Mouse (Mus musculus) midbrain, embryonic 16.5 days (tissue): ENCODE results near the gene Tnpo3. TPM values are rescaled to one million over a fixed set of nuclear protein-coding genes. Genes with fewer than 3 reads are reported as not detected.
A peak's percentile ranks its signal among the peaks of the same experiment; 100 is the strongest.

ENCODE experiments used
- ATAC-seq: fragments of 200-750 bp; cut with Nextera tagmentation; 2 replicates; pipeline ENCODE4 v1.8.0; 2017; ENCODE audit warnings: moderate TSS enrichment
- H3K27ac ChIP-seq: fragments of 300-500 bp; sonication (generic); 2 replicates; pipeline ENCODE4 v1.5.1; 2014; ENCODE audit warnings: mild to moderate bottlenecking, low read length, mixed read lengths
- H3K27me3 ChIP-seq: fragments of 300-500 bp; sonication (generic); 2 replicates; pipeline ENCODE4 v1.6.1; 2014; ENCODE audit warnings: low read depth, low read length, mixed read lengths; ENCODE audit not compliant: control insufficient read depth, insufficient read depth
- H3K36me3 ChIP-seq: fragments of 300-500 bp; sonication (generic); 2 replicates; pipeline ENCODE4 v1.6.1; 2014; ENCODE audit warnings: mild to moderate bottlenecking, low read length, moderate library complexity, mixed read lengths; ENCODE audit not compliant: control insufficient read depth, insufficient read depth
- H3K4me1 ChIP-seq: fragments of 300-500 bp; sonication (generic); 2 replicates; pipeline ENCODE4 v1.6.1; 2014; ENCODE audit warnings: mild to moderate bottlenecking, low read length, mixed read lengths; ENCODE audit not compliant: control insufficient read depth, insufficient read depth
- H3K4me2 ChIP-seq: fragments of 300-500 bp; sonication (generic); 2 replicates; pipeline ENCODE4 v1.6.1; 2014; ENCODE audit warnings: mild to moderate bottlenecking, low read length, mixed read lengths
- H3K4me3 ChIP-seq: fragments of 300-500 bp; sonication (generic); 2 replicates; pipeline ENCODE4 v1.5.1; 2014; ENCODE audit warnings: low read depth, mild to moderate bottlenecking, low read length, moderate library complexity, mixed read lengths
- H3K9ac ChIP-seq: fragments of 300-500 bp; sonication (generic); 2 replicates; pipeline ENCODE4 v1.6.1; 2014; ENCODE audit warnings: low read depth, low read length, mixed read lengths
- H3K9me3 ChIP-seq: fragments of 300-500 bp; sonication (generic); replicated peaks from 2 replicates; pipeline ENCODE4 v1.6.1; 2014; ENCODE audit warnings: mild to moderate bottlenecking, low read length, mixed read lengths; ENCODE audit not compliant: control insufficient read depth, poor library complexity, severe bottlenecking
- WGBS: fragments of 180-500 bp; shearing (Covaris S2); extraction: QIAGEN DNeasy Blood & Tissue Kit; methylation state at CpG from one replicate; pipeline ENCODE4 v1.1.7; 2014; 5-methylcytosine and 5-hydroxymethylcytosine counted together
- polyA plus RNA-seq: library from polyadenylated mRNA; unstranded; fragments of >200 nt; fragmentation: Nextera tagmentation; extraction: Ambion mirVana; gene quantifications from 2 replicates; pipeline ENCODE4 v1.2.1, GENCODE M21; 2015

The Tnpo3 gene
- polyA plus RNA-seq, 1 experiment from 2014 or later: 92.5 TPM

- H3K9ac ChIP-seq: no peak overlapping the region
- no peak overlapping the region for H3K27ac ChIP-seq
- no peak overlapping the region for H3K4me3 ChIP-seq
- H3K4me1 ChIP-seq: peaks cover 10% of the 10 kb centered on the region
- no peak overlapping the region for H3K4me2 ChIP-seq
- peaks cover 20% of the 10 kb centered on the region for H3K27me3 ChIP-seq
- H3K9me3 ChIP-seq: no peaks in the 10 kb centered on the region
- no peaks in the 10 kb centered on the region for H3K36me3 ChIP-seq
- ATAC-seq: no peak
- 65% methylated on average over 6 of the region's 6 CpGs for WGBS
Measured at GRCm38 (mm10) chr6:29525256-29525655, 84.4 kb downstream of the Tnpo3 start.

- ATAC-seq: no peak
- no peaks in the 10 kb centered on the region for H3K9me3 ChIP-seq
- no peaks in the 10 kb centered on the region for H3K36me3 ChIP-seq
- H3K27ac ChIP-seq: no peak overlapping the region
- peaks cover 16% of the 10 kb centered on the region for H3K27me3 ChIP-seq
- H3K4me3 ChIP-seq: no peak overlapping the region
- WGBS: 75% methylated on average over 6 of the region's 6 CpGs
- no peak overlapping the region for H3K9ac ChIP-seq
- no peak overlapping the region for H3K4me2 ChIP-seq
- H3K4me1 ChIP-seq: peaks cover 10% of the 10 kb centered on the region
Measured at GRCm38 (mm10) chr6:29524034-29524489, 85.6 kb downstream of the Tnpo3 start.

- 78% methylated on average over 12 of the region's 12 CpGs for WGBS
- Histone ChIP-seq H3K27ac (no peak overlapping the region), H3K27me3 (peaks cover 11% of the 10 kb centered on the region), H3K4me3 (no peak overlapping the region), H3K4me1 (peaks cover 10% of the 10 kb centered on the region), H3K4me2 (no peak overlapping the region), H3K36me3 (no peaks in the 10 kb centered on the region), H3K9ac (no peak overlapping the region), H3K9me3 (no peaks in the 10 kb centered on the region)
- no peak for ATAC-seq
Measured at GRCm38 (mm10) chr6:29523301-29524033, 86.2 kb downstream of the Tnpo3 start.

- H3K27ac ChIP-seq: no peak overlapping the region
- no peak overlapping the region for H3K4me3 ChIP-seq
- no peak overlapping the region for H3K4me2 ChIP-seq
- no peak overlapping the region for H3K9ac ChIP-seq
- 79% methylated on average over 6 of the region's 6 CpGs for WGBS
- ATAC-seq: no peak
- H3K9me3 ChIP-seq: no peaks in the 10 kb centered on the region
- H3K36me3 ChIP-seq: no peaks in the 10 kb centered on the region
- H3K27me3 ChIP-seq: peaks cover 4% of the 10 kb centered on the region
- peaks cover 10% of the 10 kb centered on the region for H3K4me1 ChIP-seq
Measured at GRCm38 (mm10) chr6:29522626-29523300, 86.9 kb downstream of the Tnpo3 start.

GRCm38 (mm10) chr6:29517139-29517538 is 92.5 kb downstream of the Tnpo3 start:
- H3K36me3 ChIP-seq: no peaks in the 10 kb centered on the region
- H3K4me3 ChIP-seq: no peak overlapping the region
- no peak for ATAC-seq
- H3K27me3 ChIP-seq: no peaks in the 10 kb centered on the region
- H3K4me2 ChIP-seq: no peak overlapping the region
- no peak overlapping the region for H3K9ac ChIP-seq
- no peaks in the 10 kb centered on the region for H3K9me3 ChIP-seq
- WGBS: 8% methylated on average over 5 of the region's 5 CpGs
- 0 out of 2 replicates have a peak, but pooled peaks cover 2% of the 10 kb centered on the region for H3K4me1 ChIP-seq
- no peak overlapping the region for H3K27ac ChIP-seq

- peak overlapping the region; percentile 35 for H3K4me2 ChIP-seq
- peaks cover 2% of the 10 kb centered on the region; the same call in 1 of the 2 replicates for H3K27me3 ChIP-seq
- 0 out of 2 replicates have a peak, but pooled peaks cover 2% of the 10 kb centered on the region for H3K4me1 ChIP-seq
- peak overlapping the region; percentile 2; the same call in 1 of the 2 replicates for H3K4me3 ChIP-seq
- no peaks in the 10 kb centered on the region for H3K9me3 ChIP-seq
- H3K27ac ChIP-seq: no peak overlapping the region
- under 1% methylated on average over 11 of the region's 11 CpGs for WGBS
- peak; percentile 67 for ATAC-seq
- H3K36me3 ChIP-seq: no peaks in the 10 kb centered on the region
- H3K9ac ChIP-seq: 0 out of 2 replicates have a peak overlapping the region, but pooled peaks have one; percentile 12
Measured at GRCm38 (mm10) chr6:29513284-29513683, 96.4 kb downstream of the Tnpo3 start.

- Histone ChIP-seq H3K27ac (no peak overlapping the region), H3K4me2 (no peak overlapping the region)
Measured at GRCm38 (mm10) chr6:29509086-29509485, 100.6 kb downstream of the Tnpo3 start.

GRCm38 (mm10) chr6:29507447-29508309 is 102.0 kb downstream of the Tnpo3 start, which contains the start of gene Kcp:
Gene Kcp (minus strand): TSS chr6:29507952.
- peak within 1 kb of the TSS; percentile 65 for H3K9ac ChIP-seq
- H3K27ac ChIP-seq: no peak within 1 kb of the TSS
- no peaks in the 10 kb centered on the region for H3K36me3 ChIP-seq
- peak within 1 kb of the TSS; percentile 51 for H3K4me3 ChIP-seq
- 0 out of 2 replicates have a peak, but pooled peaks cover 4% of the 10 kb centered on the region for H3K4me1 ChIP-seq
- ATAC-seq: peak; percentile 71
- no peaks in the 10 kb centered on the region for H3K9me3 ChIP-seq
- WGBS: 2% methylated on average over 43 of the region's 47 CpGs
- H3K4me2 ChIP-seq: peak within 1 kb of the TSS; percentile 68
- H3K27me3 ChIP-seq: peaks cover 15% of the 10 kb centered on the region

More at GRCm38 (mm10) chr6:29509086-29509485, 100.6 kb downstream of the Tnpo3 start:
- Histone ChIP-seq H3K4me1 (0 out of 2 replicates have a peak, but pooled peaks cover 6% of the 10 kb centered on the region), H3K27me3 (peaks cover 15% of the 10 kb centered on the region), H3K36me3 (no peaks in the 10 kb centered on the region), H3K4me3 (no peak overlapping the region), H3K9ac (no peak overlapping the region), H3K9me3 (no peaks in the 10 kb centered on the region)
- ATAC-seq: no peak
- 49% methylated on average over 2 of the region's 2 CpGs for WGBS
